Mouse (Mus musculus) kidney, adult 2 months (tissue): ENCODE data around the gene Nbl1.

Experiments
- CTCF ChIP-seq: fragments of 200-500 bp; conservative IDR thresholded peaks from 2 replicates; pipeline ENCODE4 v1.5.1; 2011; ENCODE audit warnings: low read depth, mild to moderate bottlenecking, control low read depth, low read length, moderate library complexity, mixed read lengths; ENCODE audit not compliant: insufficient read depth, insufficient read length
- POLR2A ChIP-seq: fragments of 200-500 bp; IDR thresholded peaks from one replicate; pipeline ENCODE4 v1.6.1; 2011; ENCODE audit warnings: low read depth, low read length, control low read depth

DNA sequence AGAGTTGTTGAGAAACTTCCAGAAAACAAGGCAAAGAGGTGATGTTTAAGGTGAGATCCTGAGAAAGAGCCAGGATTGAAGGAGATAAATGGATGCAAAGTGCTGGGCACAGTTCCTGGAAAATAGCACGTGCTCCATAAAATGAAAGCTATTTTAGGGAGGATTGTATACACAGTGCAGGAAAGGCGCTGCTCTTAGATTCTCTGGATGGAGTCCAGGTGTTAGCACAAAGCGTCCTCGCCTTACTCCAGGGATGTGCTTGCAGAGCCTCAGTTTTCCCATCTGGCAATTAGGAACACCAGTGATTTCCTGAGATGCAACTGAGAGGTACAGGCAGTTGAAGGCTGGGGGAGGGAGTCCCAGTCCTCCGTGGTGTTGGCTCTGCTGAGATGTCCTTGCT lies 3.4 kb upstream of the Nbl1 start:
- TF ChIP-seq CTCF, result no peak
- no peak for TF ChIP-seq POLR2A
